Mouse (Mus musculus) spleen, adult 10 weeks (tissue): ENCODE results near the gene Gstp2. TPM values are rescaled to one million over a fixed set of nuclear protein-coding genes. Genes with fewer than 3 reads are reported as not detected.

Source experiments
- polyA plus RNA-seq: library from polyadenylated mRNA; stranded (reverse); fragments of 350-450 nt; fragmentation: Illumina TruSeq; extraction: RNeasy Lipid Tissue Mini Kit (QIAGEN cat#74804); gene quantifications from one replicate; pipeline ENCODE4 v1.2.3, GENCODE M21; 2015; ENCODE audit warnings: low replicate concordance; ENCODE audit not compliant: insufficient read depth

The Gstp2 gene
- 5.3 TPM for polyA plus RNA-seq

DNA sequence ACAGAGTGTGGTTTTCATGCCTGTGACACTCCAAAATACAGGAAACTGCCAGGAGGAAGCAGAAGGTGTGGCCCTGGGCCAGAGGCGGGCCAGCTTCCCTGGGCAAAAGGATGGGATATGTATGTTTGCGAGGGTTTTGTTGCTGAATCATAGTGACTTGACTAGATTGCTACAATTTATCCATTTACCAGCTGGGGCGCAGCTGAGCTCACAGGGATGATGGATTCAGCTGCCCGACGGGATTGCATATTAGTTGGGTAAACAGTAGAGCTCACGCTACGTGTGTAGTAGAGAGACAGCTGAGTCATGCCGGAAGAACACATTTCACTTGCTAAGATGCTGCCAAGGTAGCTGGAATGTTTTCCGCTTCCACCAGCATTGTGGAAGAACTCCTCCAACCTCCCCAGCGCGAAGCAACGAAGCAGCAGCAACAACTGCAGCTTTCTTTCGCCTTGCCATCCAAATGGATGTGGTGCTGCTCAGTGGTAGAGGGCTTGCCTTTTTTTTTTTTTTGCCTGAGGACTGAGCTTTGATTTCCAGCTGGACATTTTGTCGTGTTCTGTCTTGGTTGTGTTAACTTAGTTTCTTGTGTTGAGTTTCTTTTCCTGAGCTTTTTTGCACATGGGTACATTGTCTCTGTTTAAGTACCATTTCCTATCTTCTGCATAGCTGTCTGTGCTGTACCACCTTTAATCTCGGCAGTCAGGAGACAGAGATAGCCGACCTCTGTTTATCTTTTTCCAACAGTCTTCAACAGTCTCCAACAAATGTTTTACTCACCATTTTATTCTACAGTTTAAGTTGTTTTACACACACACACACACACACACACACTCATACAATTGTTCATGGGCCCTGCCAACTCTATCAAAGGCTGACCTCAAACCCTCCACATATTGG lies at the start of gene Gstp2:
Gstp2 (minus strand) TSS at position 58 of the 900 bp plus-strand sequence.

DNA sequence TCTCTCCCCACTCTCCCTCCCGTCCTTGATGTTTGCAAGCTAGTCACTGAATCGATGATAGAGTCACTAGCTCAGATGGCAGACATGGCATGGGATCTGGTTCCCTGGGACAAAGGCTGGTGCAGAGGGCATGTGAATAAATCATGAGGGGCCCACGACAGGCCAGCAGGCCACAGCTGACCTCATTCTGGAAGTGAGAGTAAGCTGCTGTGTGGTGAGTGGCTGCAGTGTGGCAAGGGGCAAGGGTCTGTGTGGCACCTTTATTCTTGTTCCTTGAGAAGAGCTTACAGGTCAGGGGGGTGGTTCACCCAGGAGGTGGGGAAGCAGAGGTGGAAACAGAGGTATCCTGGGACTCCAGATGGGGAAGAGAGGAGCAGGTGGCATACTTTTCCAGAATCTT lies 35.6 kb upstream of the Gstp2 start, which contains the start of gene Cabp2:
Cabp2 (plus strand) TSS at position 185 of the 400 bp plus-strand sequence.

DNA sequence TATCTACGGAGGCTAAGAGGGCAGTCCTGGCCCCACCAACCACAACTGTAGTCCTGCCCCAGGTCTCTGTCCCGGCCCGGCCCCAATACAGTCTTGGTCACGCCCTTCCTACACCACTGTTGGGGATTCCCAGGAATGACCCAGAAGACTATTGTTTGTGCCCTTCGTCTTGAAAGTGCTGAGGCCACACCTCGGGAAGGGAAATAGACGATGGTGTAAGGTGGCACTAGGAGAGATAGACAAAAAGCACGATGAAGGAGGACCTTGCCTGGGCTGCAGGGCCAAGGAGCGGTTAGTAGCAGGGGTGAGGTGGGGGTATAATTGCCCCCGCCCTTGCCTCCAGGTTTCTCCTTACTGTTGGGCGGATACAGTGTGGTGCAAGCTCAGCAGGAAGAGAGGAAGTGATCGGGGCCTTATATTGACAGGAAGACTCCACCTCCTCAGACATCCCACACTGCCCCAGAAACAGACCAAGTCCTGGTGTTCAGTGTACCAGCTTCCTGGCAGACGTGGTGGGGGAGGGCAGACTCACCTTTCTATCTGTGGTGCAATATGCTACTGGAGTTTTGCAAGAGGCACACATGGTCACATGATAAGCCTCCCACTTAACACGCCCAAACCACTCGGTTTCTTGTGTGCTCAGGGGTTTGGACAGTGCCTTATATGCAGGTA lies 13.4 kb upstream of the Gstp2 start, which contains the start of gene Gstp3:
Gstp3 (minus strand) TSS at position 501 of the 672 bp plus-strand sequence.

DNA sequence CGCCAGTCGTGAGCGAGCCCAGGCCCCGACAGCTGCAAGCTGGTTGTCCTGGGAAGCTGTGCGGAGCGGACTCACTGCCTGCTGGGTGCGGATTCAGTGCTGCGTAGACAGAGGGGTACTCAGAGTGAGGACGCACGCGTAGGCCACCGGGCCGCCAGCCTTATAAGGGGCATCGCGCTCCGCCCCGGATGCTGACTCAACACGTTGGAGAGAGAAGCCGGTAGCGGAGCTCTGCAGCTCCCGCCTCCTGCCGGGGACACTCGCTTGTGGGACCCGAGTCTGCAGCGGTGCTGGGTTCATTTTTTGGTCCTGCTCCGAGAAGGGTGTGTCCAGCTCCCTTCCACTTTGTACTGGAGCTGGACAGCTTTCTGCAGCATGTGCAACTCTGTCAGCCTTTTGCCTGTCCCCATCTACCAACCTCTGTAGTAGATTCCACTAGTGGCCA lies 8.0 kb downstream of the Gstp2 start, which contains the start of gene Gstp1:
Gstp1 (minus strand) TSS at position 198 of the 445 bp plus-strand sequence.

DNA sequence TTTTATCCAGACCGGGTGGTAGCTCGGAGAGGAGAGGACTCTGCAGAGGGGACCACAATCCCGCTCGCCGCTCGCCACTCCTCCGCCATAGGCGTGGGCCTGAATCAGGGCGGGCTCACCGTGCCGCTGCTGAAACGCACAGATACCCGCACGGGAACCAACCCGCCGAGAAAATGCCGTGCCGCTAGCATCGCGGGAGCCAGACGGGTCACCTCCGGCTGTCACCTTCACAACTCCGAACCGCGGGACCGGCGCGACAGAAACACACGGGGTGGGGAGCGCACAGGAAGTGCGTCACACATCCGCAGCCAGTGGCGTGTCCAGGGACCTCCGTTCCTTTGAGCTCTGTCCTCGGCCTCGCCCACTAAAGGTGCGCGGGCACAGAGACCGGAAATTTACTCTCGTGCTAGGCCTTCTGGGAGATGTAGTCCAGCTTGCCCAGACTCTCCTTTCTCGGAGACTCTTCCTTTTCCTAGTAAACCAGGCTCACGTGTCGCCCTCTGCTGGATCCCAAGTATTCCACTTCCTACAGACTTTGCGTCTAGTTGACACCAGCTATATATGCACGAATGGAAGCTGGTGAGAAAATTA lies 33.3 kb downstream of the Gstp2 start, which contains the start of gene Ndufv1:
Ndufv1 (minus strand) TSS at position 375 of the 591 bp plus-strand sequence.

DNA sequence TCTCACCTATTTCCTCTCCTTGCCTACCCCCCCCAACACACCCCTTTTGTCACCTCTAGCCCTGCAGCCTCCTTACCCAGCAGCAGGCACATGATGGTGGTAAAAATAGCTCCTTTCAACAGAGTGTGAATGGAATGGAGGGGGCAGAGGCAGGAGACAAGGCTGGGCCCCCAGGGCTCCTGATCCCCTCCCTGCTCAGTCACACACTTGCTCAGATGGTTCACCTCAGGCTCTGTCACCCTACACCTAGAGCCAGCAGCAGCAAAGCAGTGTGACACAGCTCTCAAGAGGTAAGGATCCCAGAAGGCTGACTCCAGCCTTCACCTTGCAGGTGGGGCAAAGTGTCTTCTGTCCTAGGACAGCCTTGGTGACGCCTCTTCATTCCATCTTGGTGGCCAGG lies 42.7 kb downstream of the Gstp2 start, which contains the start of gene Doc2g:
Doc2g (plus strand) TSS at position 202 of the 400 bp plus-strand sequence.

DNA sequence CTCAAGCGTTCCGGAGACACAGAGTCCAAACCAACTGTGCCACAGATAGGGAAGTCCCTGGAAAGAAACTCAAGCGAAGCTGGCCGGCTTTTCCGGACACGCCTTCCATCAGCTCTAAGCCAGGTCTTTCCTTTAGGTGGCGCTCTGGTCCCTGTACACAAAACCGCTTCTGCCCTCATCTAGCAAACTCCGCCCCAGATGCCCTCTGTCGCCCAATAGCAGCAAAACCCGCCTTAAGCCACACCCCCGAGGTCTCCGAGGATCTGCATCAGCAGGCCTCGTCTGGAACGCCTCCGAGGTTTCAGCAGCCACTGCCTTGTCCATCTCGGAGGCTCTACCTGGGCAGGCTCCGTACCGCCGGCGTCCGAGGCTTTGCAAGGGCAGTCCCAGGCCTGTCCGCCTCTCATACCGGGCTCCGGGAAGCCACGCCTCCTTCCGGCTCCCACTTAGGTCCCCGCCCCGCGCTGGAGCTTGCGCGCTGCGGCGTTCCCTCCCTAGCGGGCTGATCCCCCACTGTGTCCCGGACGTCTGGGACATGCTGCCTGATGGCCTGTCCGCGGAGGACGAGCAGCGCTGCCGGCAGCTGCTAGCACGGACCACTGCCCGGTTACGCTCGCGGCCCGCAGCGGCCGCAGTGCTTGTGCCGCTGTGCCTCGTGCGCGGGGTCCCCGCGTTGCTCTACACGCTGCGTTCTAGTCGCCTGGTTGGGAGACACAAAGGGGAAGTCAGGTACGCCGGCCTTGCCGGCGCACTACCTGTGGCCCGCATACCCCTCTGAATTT lies 45.5 kb downstream of the Gstp2 start, which contains the start of the genes Nudt8 and Gm49405:
Nudt8 (plus strand) TSS at position 462 of the 782 bp plus-strand sequence.
Gm49405 (plus strand) TSS at position 508 of the 782 bp plus-strand sequence.

DNA sequence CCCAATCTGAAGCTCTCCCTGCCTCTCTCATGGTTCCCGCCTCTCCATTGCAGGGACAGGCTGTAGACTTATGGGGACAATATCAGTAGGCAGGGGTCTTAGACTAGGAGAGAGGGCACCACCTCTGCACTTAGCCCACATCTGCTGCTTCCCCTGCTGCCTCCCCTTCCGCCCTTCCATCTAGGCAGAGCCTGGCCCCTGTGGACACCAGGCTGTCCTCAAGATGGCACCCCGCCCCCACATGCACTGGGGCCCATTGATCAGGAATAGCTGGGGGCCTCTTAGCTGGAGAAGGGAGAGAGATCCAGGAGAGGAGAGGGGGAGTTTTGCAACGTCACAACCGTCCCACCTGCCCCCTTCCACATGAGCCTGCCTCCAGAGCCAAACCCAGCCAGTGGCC lies 53.4 kb downstream of the Gstp2 start, which contains the start of gene Tbx10:
Tbx10 (plus strand) TSS at position 337 of the 400 bp plus-strand sequence.

Other genes with a start within 250 kb of the Gstp2 start
- gene Chka, start 194.2 kb downstream of the Gstp2 start, polyA plus RNA-seq: 68.8 TPM
- gene Tcirg1, start 138.9 kb downstream of the Gstp2 start, polyA plus RNA-seq: 55.5 TPM
- 42.9 TPM for gene Ndufs8, start 133.2 kb downstream of the Gstp2 start, polyA plus RNA-seq
- 10.8 TPM for gene Aldh3b1, start 116.2 kb downstream of the Gstp2 start, polyA plus RNA-seq
- gene Unc93b1, start 110.8 kb downstream of the Gstp2 start, polyA plus RNA-seq: 210 TPM
- not detected for gene Aldh3b3, start 87.4 kb downstream of the Gstp2 start, polyA plus RNA-seq
- not detected for gene Aldh3b2, start 73.7 kb downstream of the Gstp2 start, polyA plus RNA-seq
- 2.4 TPM for gene Acy3, start 59.5 kb downstream of the Gstp2 start, polyA plus RNA-seq
- not detected for gene Tbx10, start 53.3 kb downstream of the Gstp2 start, polyA plus RNA-seq
- gene Nudt8, start 45.4 kb downstream of the Gstp2 start, polyA plus RNA-seq: 4.0 TPM
- gene Gm49405, start 45.4 kb downstream of the Gstp2 start, polyA plus RNA-seq: 3.0 TPM
- gene Doc2g, start 42.7 kb downstream of the Gstp2 start, polyA plus RNA-seq: 3.4 TPM
- 41.0 TPM for gene Ndufv1, start 33.2 kb downstream of the Gstp2 start, polyA plus RNA-seq
- gene Gstp1, start 8.0 kb downstream of the Gstp2 start, polyA plus RNA-seq: 108 TPM
- gene Gstp3, start 13.5 kb upstream of the Gstp2 start, polyA plus RNA-seq: 9.2 TPM
- not detected for gene Cabp2, start 35.6 kb upstream of the Gstp2 start, polyA plus RNA-seq
- gene Cdk2ap2, start 51.2 kb upstream of the Gstp2 start, polyA plus RNA-seq: 46.1 TPM
- gene Pitpnm1, start 54.0 kb upstream of the Gstp2 start, polyA plus RNA-seq: 39.9 TPM
- gene Aip, start 79.8 kb upstream of the Gstp2 start, polyA plus RNA-seq: 28.1 TPM
- gene Gpr152, start 93.8 kb upstream of the Gstp2 start, polyA plus RNA-seq: 0.10 TPM
- 6.4 TPM for gene Cabp4, start 98.0 kb upstream of the Gstp2 start, polyA plus RNA-seq
- gene Coro1b, start 102.6 kb upstream of the Gstp2 start, polyA plus RNA-seq: 285 TPM
- gene Ptprcap, start 107.6 kb upstream of the Gstp2 start, polyA plus RNA-seq: 73.4 TPM
- gene Rps6kb2, start 117.3 kb upstream of the Gstp2 start, polyA plus RNA-seq: 27.8 TPM
- 35.2 TPM for gene Carns1, start 129.5 kb upstream of the Gstp2 start, polyA plus RNA-seq
- 187 TPM for gene Tbc1d10c, start 145.3 kb upstream of the Gstp2 start, polyA plus RNA-seq
- gene Ppp1ca, start 146.0 kb upstream of the Gstp2 start, polyA plus RNA-seq: 364 TPM
- 41.7 TPM for gene Rad9a, start 155.6 kb upstream of the Gstp2 start, polyA plus RNA-seq
- gene Clcf1, start 168.2 kb upstream of the Gstp2 start, polyA plus RNA-seq: 57.2 TPM
- gene AC109138.7, start 168.3 kb upstream of the Gstp2 start, polyA plus RNA-seq: not detected
- 91.3 TPM for gene Pold4, start 185.9 kb upstream of the Gstp2 start, polyA plus RNA-seq
- gene Ssh3, start 223.2 kb upstream of the Gstp2 start, polyA plus RNA-seq: 18.0 TPM
- gene Ankrd13d, start 237.1 kb upstream of the Gstp2 start, polyA plus RNA-seq: 3.6 TPM